Mouse (Mus musculus) CH12.LX (cell line): ENCODE data around the gene Itpr2. TPM values are rescaled to one million over a fixed set of nuclear protein-coding genes. Genes with fewer than 3 reads are reported as not detected.

Experiments used
- DNase-seq: peaks from one replicate; pipeline ENCODE4 v3.0.0-alpha.2; 2013; ENCODE audit errors: extremely low read depth
- H3K27ac ChIP-seq: 2 replicates; pipeline ENCODE4 v1.5.1; 2012; ENCODE audit warnings: low read depth, mild to moderate bottlenecking, control low read depth, moderate library complexity; ENCODE audit not compliant: insufficient read depth
- H3K27me3 ChIP-seq: replicated peaks from 2 replicates; pipeline ENCODE3; 2012; ENCODE audit warnings: inconsistent platforms
- H3K36me3 ChIP-seq, 2 experiments: replicated peaks in 1 of 2; 2 replicates each; pipeline versions ENCODE3 to v1.6.1; 2012; ENCODE audit warnings: inconsistent platforms in 1 of 2, low read length in 1 of 2, mild to moderate bottlenecking in 1 of 2, mixed read lengths in 1 of 2, moderate library complexity in 1 of 2; ENCODE audit not compliant: control insufficient read depth in 1 of 2, insufficient read depth in 1 of 2
- H3K4me1 ChIP-seq, 2 experiments: 2 replicates each; pipeline ENCODE4 v1.6.1; 2012; ENCODE audit warnings: inconsistent platforms in 1 of 2, moderate library complexity in 1 of 2; ENCODE audit not compliant: insufficient read depth in 2 of 2, control insufficient read depth in 1 of 2
- H3K4me2 ChIP-seq: 2 replicates; pipeline ENCODE4 v1.6.1; 2012; ENCODE audit warnings: low read depth, mild to moderate bottlenecking, control low read depth; ENCODE audit not compliant: poor library complexity, insufficient read depth, severe bottlenecking
- H3K4me3 ChIP-seq, 3 experiments: fragments of 150-350 bp in 1 of 3; sonication (generic) in 1 of 3; replicated peaks in 1 of 3; 2 replicates each; pipeline versions ENCODE3 to v1.5.1; 2011 to 2012; ENCODE audit warnings: low read depth in 2 of 3, low read length in 2 of 3, mild to moderate bottlenecking in 2 of 3, moderate library complexity in 2 of 3, control low read depth in 1 of 3, improper control_type of control experiment in 1 of 3, inconsistent platforms in 1 of 3, mixed read lengths in 1 of 3; ENCODE audit not compliant: poor library complexity in 1 of 3
- H3K79me2 ChIP-seq: replicated peaks from 2 replicates; pipeline ENCODE4 v1.6.1; 2012; ENCODE audit warnings: mild to moderate bottlenecking, moderate library complexity; ENCODE audit not compliant: control insufficient read depth, poor library complexity, insufficient read depth, severe bottlenecking; ENCODE audit errors: extremely low read depth
- H3K9ac ChIP-seq: 2 replicates; pipeline ENCODE4 v1.6.1; 2012; ENCODE audit warnings: low read depth, mild to moderate bottlenecking, control low read depth, moderate library complexity; ENCODE audit not compliant: insufficient read depth
- H3K9me3 ChIP-seq: replicated peaks from 2 replicates; pipeline ENCODE3; 2012; ENCODE audit warnings: low read length, inconsistent platforms, mixed read lengths
- BHLHE40 ChIP-seq: IDR thresholded peaks from 2 replicates; pipeline ENCODE4 v1.6.1; 2011; ENCODE audit warnings: mild to moderate bottlenecking, low read depth, low read length, improper control_type of control experiment
- CHD1 ChIP-seq: IDR thresholded peaks from 2 replicates; pipeline ENCODE4 v1.6.1; 2012; ENCODE audit warnings: low read depth, low read length, improper control_type of control experiment, inconsistent platforms
- CHD2 ChIP-seq: IDR thresholded peaks from 2 replicates; pipeline ENCODE4 v1.6.1; 2011; ENCODE audit warnings: low read length, improper control_type of control experiment
- CTCF ChIP-seq, 2 experiments: IDR thresholded peaks in 1 of 2; conservative IDR thresholded peaks in 1 of 2; 2 replicates each; pipeline ENCODE4 v1.5.1; 2011 to 2012; ENCODE audit warnings: low read depth in 2 of 2, low read length in 2 of 2, improper control_type of control experiment in 1 of 2, inconsistent platforms in 1 of 2, mild to moderate bottlenecking in 1 of 2, moderate library complexity in 1 of 2
- E2F4 ChIP-seq: IDR thresholded peaks from 2 replicates; pipeline ENCODE4 v1.6.1; 2011; ENCODE audit warnings: low read depth, low read length, improper control_type of control experiment; ENCODE audit not compliant: insufficient replicate concordance
- ELF1 ChIP-seq: IDR thresholded peaks from 2 replicates; pipeline ENCODE4 v1.6.1; 2014; ENCODE audit warnings: low read depth, mild to moderate bottlenecking, inconsistent platforms, low read length, improper control_type of control experiment
- EP300 ChIP-seq: IDR thresholded peaks from 2 replicates; pipeline ENCODE4 v1.6.1; 2011; ENCODE audit warnings: low read length, improper control_type of control experiment
- ETS1 ChIP-seq: conservative IDR thresholded peaks from 2 replicates; pipeline ENCODE4 v1.6.1; 2012; ENCODE audit warnings: low read depth, mild to moderate bottlenecking, inconsistent platforms, low read length, improper control_type of control experiment, moderate library complexity
- GABPA ChIP-seq: IDR thresholded peaks from 2 replicates; pipeline ENCODE4 v1.6.1; 2012; ENCODE audit warnings: low read depth, low read length, improper control_type of control experiment, inconsistent platforms; ENCODE audit not compliant: insufficient replicate concordance
- HCFC1 ChIP-seq: IDR thresholded peaks from 2 replicates; pipeline ENCODE4 v1.6.1; 2012; ENCODE audit warnings: low read depth, mild to moderate bottlenecking, inconsistent platforms, low read length, improper control_type of control experiment
- IRF4 ChIP-seq: IDR thresholded peaks from 2 replicates; pipeline ENCODE4 v1.6.1; 2014; ENCODE audit warnings: low read depth, mild to moderate bottlenecking, inconsistent platforms, low read length, improper control_type of control experiment
- JUN ChIP-seq: IDR thresholded peaks from 2 replicates; pipeline ENCODE4 v1.6.1; 2011; ENCODE audit warnings: low read depth, mild to moderate bottlenecking, low read length, improper control_type of control experiment, moderate library complexity; ENCODE audit not compliant: insufficient read depth
- JUND ChIP-seq: conservative IDR thresholded peaks from 2 replicates; pipeline ENCODE4 v1.6.1; 2011; ENCODE audit warnings: low read depth, low read length, improper control_type of control experiment
- KAT2A ChIP-seq: IDR thresholded peaks from 2 replicates; pipeline ENCODE4 v1.6.1; 2012; ENCODE audit warnings: low read length, improper control_type of control experiment, inconsistent platforms; ENCODE audit not compliant: insufficient replicate concordance
- MAFK ChIP-seq: IDR thresholded peaks from 2 replicates; pipeline ENCODE4 v1.6.1; 2011; ENCODE audit warnings: low read length, improper control_type of control experiment; ENCODE audit not compliant: insufficient replicate concordance
- MAX ChIP-seq: IDR thresholded peaks from 2 replicates; pipeline ENCODE4 v1.6.1; 2011; ENCODE audit warnings: low read length, improper control_type of control experiment
- MAZ ChIP-seq: IDR thresholded peaks from 2 replicates; pipeline ENCODE4 v1.6.1; 2012; ENCODE audit warnings: low read depth, mild to moderate bottlenecking, inconsistent platforms, low read length, improper control_type of control experiment, moderate library complexity
- MEF2A ChIP-seq: IDR thresholded peaks from 2 replicates; pipeline ENCODE4 v1.6.1; 2014; ENCODE audit warnings: low read depth, mild to moderate bottlenecking, inconsistent platforms, low read length, improper control_type of control experiment, borderline replicate concordance
- MXI1 ChIP-seq: IDR thresholded peaks from 2 replicates; pipeline ENCODE4 v1.6.1; 2011; ENCODE audit warnings: mild to moderate bottlenecking, low read depth, low read length, improper control_type of control experiment
- MYC ChIP-seq: IDR thresholded peaks from 2 replicates; pipeline ENCODE4 v1.6.1; 2011; ENCODE audit warnings: low read depth, mild to moderate bottlenecking, improper control_type of control experiment, low read length
- NELFE ChIP-seq: IDR thresholded peaks from 2 replicates; pipeline ENCODE4 v1.6.1; 2011; ENCODE audit warnings: low read depth, low read length, improper control_type of control experiment
- NRF1 ChIP-seq: IDR thresholded peaks from 2 replicates; pipeline ENCODE4 v1.6.1; 2014; ENCODE audit warnings: low read depth, mild to moderate bottlenecking, inconsistent platforms, low read length, improper control_type of control experiment, moderate library complexity
- PAX5 ChIP-seq: IDR thresholded peaks from 2 replicates; pipeline ENCODE4 v1.6.1; 2012; ENCODE audit warnings: low read length, inconsistent platforms, mixed read lengths
- POLR2A ChIP-seq: IDR thresholded peaks from 2 replicates; pipeline ENCODE4 v1.6.1; 2011; ENCODE audit warnings: low read depth, mild to moderate bottlenecking, improper control_type of control experiment, low read length
- POLR2AphosphoS2 ChIP-seq: IDR thresholded peaks from 2 replicates; pipeline ENCODE4 v1.6.1; 2011; ENCODE audit warnings: low read depth, low read length, improper control_type of control experiment
- RAD21 ChIP-seq: IDR thresholded peaks from 2 replicates; pipeline ENCODE4 v1.6.1; 2011; ENCODE audit warnings: low read depth, mild to moderate bottlenecking, low read length, improper control_type of control experiment, moderate library complexity
- RCOR1 ChIP-seq: conservative IDR thresholded peaks from 2 replicates; pipeline ENCODE4 v1.6.1; 2012; ENCODE audit warnings: low read depth, mild to moderate bottlenecking, inconsistent platforms, low read length, improper control_type of control experiment
- SIN3A ChIP-seq: IDR thresholded peaks from 2 replicates; pipeline ENCODE4 v1.6.1; 2012; ENCODE audit warnings: low read length, improper control_type of control experiment, inconsistent platforms
- SMC3 ChIP-seq: IDR thresholded peaks from 2 replicates; pipeline ENCODE4 v1.6.1; 2011; ENCODE audit warnings: low read depth, low read length, improper control_type of control experiment
- TBP ChIP-seq: conservative IDR thresholded peaks from 2 replicates; pipeline ENCODE4 v1.6.1; 2011; ENCODE audit warnings: low read depth, low read length, improper control_type of control experiment
- TCF12 ChIP-seq: IDR thresholded peaks from 2 replicates; pipeline ENCODE4 v1.6.1; 2014; ENCODE audit warnings: low read depth, mild to moderate bottlenecking, inconsistent platforms, low read length, improper control_type of control experiment
- UBTF ChIP-seq: IDR thresholded peaks from 2 replicates; pipeline ENCODE4 v1.6.1; 2012; ENCODE audit warnings: low read depth, mild to moderate bottlenecking, inconsistent platforms, low read length, improper control_type of control experiment, moderate library complexity
- USF1 ChIP-seq: IDR thresholded peaks from 2 replicates; pipeline ENCODE4 v1.6.1; 2014; ENCODE audit warnings: low read depth, mild to moderate bottlenecking, inconsistent platforms, low read length, improper control_type of control experiment
- USF2 ChIP-seq: conservative IDR thresholded peaks from 2 replicates; pipeline ENCODE4 v1.6.1; 2011; ENCODE audit warnings: low read depth, low read length, improper control_type of control experiment
- ZC3H11A ChIP-seq: IDR thresholded peaks from 2 replicates; pipeline ENCODE4 v1.6.1; 2012; ENCODE audit warnings: low read depth, mild to moderate bottlenecking, inconsistent platforms, low read length, improper control_type of control experiment
- ZKSCAN1 ChIP-seq: IDR thresholded peaks from 2 replicates; pipeline ENCODE4 v1.6.1; 2012; ENCODE audit warnings: low read depth, inconsistent platforms, low read length, improper control_type of control experiment, borderline replicate concordance
- ZNF384 ChIP-seq: IDR thresholded peaks from 2 replicates; pipeline ENCODE4 v1.6.1; 2012; ENCODE audit warnings: low read depth, low read length, improper control_type of control experiment, inconsistent platforms
- dilution Hi-C: fragments of 300-500 bp; cut with MboI; formaldehyde crosslinking; loops from 2 replicates; pipeline ENCODE4 v1.14.3; 2020; ENCODE audit warnings: low sequenced_read_pairs; ENCODE audit not compliant: extremely low pct_unique_long_range_greater_than_20kb, extremely low pct_ligation_motif_present
- in situ Hi-C: fragments of 300-500 bp; cut with MboI; formaldehyde crosslinking; loops from 3 replicates; pipeline ENCODE4 v1.14.3; 2019; ENCODE audit warnings: low sequenced_read_pairs, low pct_ligation_motif_present, low pct_unique_long_range_greater_than_20kb, mixed read lengths
- polyA plus RNA-seq: library from polyadenylated mRNA; unstranded; fragments of >175 nt; gene quantifications from 2 replicates; pipeline ENCODE4 v1.2.1, GENCODE M21; 2012; ENCODE audit warnings: low read depth; ENCODE audit not compliant: insufficient read length
- total RNA-seq, 2 experiments: library from RNA; depleted of rRNA; stranded (reverse); fragments of 300-350 nt in 1 of 2; fragments of >200 nt in 1 of 2; gene quantifications; 2 replicates each; pipeline ENCODE4 v1.2.3; 2012 to 2014

Itpr2 gene
- total and polyA plus RNA-seq, 3 experiments: 3.5 to 8.9 (median 4.4) TPM

- in situ Hi-C loops: no loop called here
- Histone ChIP-seq H3K4me3 (peak overlapping the region; percentile 17 to 44 (median 26)), H3K36me3 (no peaks in the 10 kb centered on the region), H3K9ac (peak overlapping the region; percentile 72), H3K4me1 (peaks cover 21 to 66% of the 10 kb centered on the region in 2 experiments), H3K27me3 (no peaks in the 10 kb centered on the region), H3K27ac (peak overlapping the region; percentile 100), H3K79me2 (no peaks in the 10 kb centered on the region), H3K4me2 (peak overlapping the region; percentile 79), H3K9me3 (peaks cover 9% of the 10 kb centered on the region)
- dilution Hi-C loops: no loop called here
- peak; percentile 96 for DNase-seq
- TF ChIP-seq ZNF384: peak; percentile 83
- TF ChIP-seq SIN3A: peak; percentile 80; the same call in 1 of the 2 replicates
- TF ChIP-seq TCF12: peak; percentile 82
- TF ChIP-seq GABPA: no peak
- TF ChIP-seq MAX: peak; percentile 69
- TF ChIP-seq JUND: peak; percentile 81
- TF ChIP-seq MAFK: peak; percentile 54; the same call in 1 of the 2 replicates
- no peak for TF ChIP-seq USF1
- peak; percentile 91 for TF ChIP-seq EP300
- peak; percentile 80 for TF ChIP-seq RCOR1
- TF ChIP-seq JUN: peak; percentile 66
- TF ChIP-seq UBTF: 0 out of 2 replicates have a peak, but pooled peaks have one; percentile 13
- TF ChIP-seq MXI1: no peak; the same call in 1 of the 2 replicates
- peak; percentile 93 for TF ChIP-seq BHLHE40
- no peak for TF ChIP-seq POLR2AphosphoS2
- TF ChIP-seq ELF1: 0 out of 2 replicates have a peak, but pooled peaks have one; percentile 13
- TF ChIP-seq MYC: peak; percentile 65; the same call in 1 of the 2 replicates
- peak; percentile 74; the same call in 1 of the 2 replicates for TF ChIP-seq MEF2A
- no peak for TF ChIP-seq CTCF (conservative IDR thresholded peaks at IDR 0.05 in 1 of 2, IDR thresholded peaks at IDR 0.05 in 1 of 2; ENCODE audit: low read depth in 2 of 2, low read length in 2 of 2)
- 0 out of 2 replicates have a peak, but pooled peaks have one; percentile 41 for TF ChIP-seq KAT2A
- TF ChIP-seq RAD21: no peak; the same call in none of the 2 replicates
- TF ChIP-seq PAX5: no peak
- peak; percentile 63 for TF ChIP-seq CHD2
- TF ChIP-seq IRF4: peak; percentile 95
- 0 out of 2 replicates have a peak, but pooled peaks have one; percentile 60 for TF ChIP-seq TBP
- peak; percentile 18; the same call in 1 of the 2 replicates for TF ChIP-seq SMC3
- TF ChIP-seq ETS1: peak; percentile 89
- no peak for TF ChIP-seq NRF1
- TF ChIP-seq MAZ: peak; percentile 1; the same call in 1 of the 2 replicates
- TF ChIP-seq CHD1: no peak
- TF ChIP-seq ZC3H11A: no peak
- no peak for TF ChIP-seq USF2
- TF ChIP-seq NELFE: peak; percentile 43; the same call in 1 of the 2 replicates
- no peak for TF ChIP-seq ZKSCAN1
- no peak for TF ChIP-seq E2F4
- peak; percentile 39; the same call in 1 of the 2 replicates for TF ChIP-seq HCFC1
- peak; percentile 55; the same call in 1 of the 2 replicates for TF ChIP-seq POLR2A
Observed at GRCm38 (mm10) chr6:146080546-146081512, 421.2 kb downstream of the Itpr2 start.
